Mouse (Mus musculus): ENCODE measurements around the gene Casp4. TPM values are rescaled to one million over a fixed set of nuclear protein-coding genes. Genes with fewer than 3 reads are reported as not detected.

Casp4 gene
- polyA plus RNA-seq, 1 experiment from 2014 or later, result 0.22 TPM

DNA sequence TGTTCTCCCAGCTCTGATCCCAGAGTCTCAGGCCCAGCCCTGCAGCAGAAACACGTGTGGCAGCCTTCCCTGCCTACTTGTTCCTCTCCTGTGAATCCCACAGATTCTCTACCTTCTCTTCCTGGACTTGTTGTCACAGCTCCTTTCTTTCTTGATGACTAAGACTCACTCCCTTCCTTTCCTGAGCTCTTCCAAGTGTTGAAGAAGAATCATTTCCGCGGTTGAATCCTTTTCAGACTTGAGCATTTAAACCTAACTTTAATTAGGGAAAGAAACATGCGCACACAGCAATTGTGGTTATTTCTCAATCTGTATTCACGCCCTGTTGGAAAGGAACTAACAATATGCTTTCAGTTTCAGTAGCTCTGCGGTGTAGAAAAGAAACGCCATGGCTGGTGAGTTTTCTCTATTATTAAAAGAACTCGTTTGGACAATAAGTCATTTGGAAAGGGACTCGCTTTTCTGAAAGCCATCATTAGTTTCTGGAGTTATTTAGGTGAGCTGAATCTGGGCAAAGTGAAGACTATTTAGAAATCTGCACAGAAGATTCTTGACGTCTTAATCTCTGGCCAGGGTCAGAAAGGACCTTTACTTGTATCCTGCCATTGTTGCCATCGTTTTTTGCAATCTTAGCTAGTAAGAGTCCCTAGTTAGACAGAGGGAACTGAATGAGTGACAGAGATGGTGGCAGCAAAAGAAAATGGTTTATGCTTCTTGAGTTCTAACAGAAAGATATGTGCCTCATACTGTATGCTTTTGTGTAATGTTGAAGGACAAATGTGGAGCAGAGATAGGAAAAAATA is 10.1 kb upstream of the Casp4 start, which contains the start of gene Casp1:
Gene Casp1 (plus strand): TSS at position 189 of the 803 bp plus-strand sequence.
- no peaks in the 10 kb centered on the region for H3K4me1 ChIP-seq (ENCODE audit: control insufficient read depth, insufficient read depth, low read length)
- no peak for DNase-seq (ENCODE audit: low spot score)
- H3K9ac ChIP-seq (replicated peaks; ENCODE audit: low read length), result no peak within 1 kb of the TSS
- no peak for ATAC-seq (replicated peaks; ENCODE audit: insufficient number of reproducible peaks, low FRiP score, low TSS enrichment, low read depth)
- no peaks in the 10 kb centered on the region for H3K27me3 ChIP-seq (ENCODE audit: control insufficient read depth, insufficient read depth, low read length)
- H3K9me3 ChIP-seq (replicated peaks; ENCODE audit: control insufficient read depth, low read length), result no peaks in the 10 kb centered on the region
- H3K4me3 ChIP-seq (ENCODE audit: low read depth, low read length), result no peak within 1 kb of the TSS
- 77% methylated on average over 11 of the region's 11 CpGs for WGBS
- no peaks in the 10 kb centered on the region for H3K36me3 ChIP-seq (replicated peaks; ENCODE audit: control insufficient read depth, insufficient read depth, low read depth, low read length)
- H3K27ac ChIP-seq (replicated peaks; ENCODE audit: low read depth, low read length), result no peak within 1 kb of the TSS
- H3K4me2 ChIP-seq (ENCODE audit: low read depth, low read length), result no peak within 1 kb of the TSS

DNA sequence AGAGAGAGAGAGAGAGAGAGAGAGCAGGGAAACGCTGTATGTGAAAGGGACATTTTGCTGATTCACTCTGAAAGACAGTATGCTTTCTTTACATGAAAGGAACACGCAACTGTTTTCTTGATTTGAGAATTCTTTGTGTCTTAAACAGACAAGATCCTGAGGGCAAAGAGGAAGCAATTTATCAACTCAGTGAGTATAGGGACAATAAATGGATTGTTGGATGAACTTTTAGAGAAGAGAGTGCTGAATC is 9.6 kb upstream of the Casp4 start:
- no peaks in the 10 kb centered on the region for H3K36me3 ChIP-seq (replicated peaks; ENCODE audit: control insufficient read depth, insufficient read depth, low read depth, low read length)
- H3K4me3 ChIP-seq (ENCODE audit: low read depth, low read length), result no peak overlapping the region
- no peak overlapping the region for H3K9ac ChIP-seq (replicated peaks; ENCODE audit: low read length)
- H3K9me3 ChIP-seq (replicated peaks; ENCODE audit: control insufficient read depth, low read length), result no peaks in the 10 kb centered on the region
- ATAC-seq (replicated peaks; ENCODE audit: insufficient number of reproducible peaks, low FRiP score, low TSS enrichment, low read depth), result no peak
- H3K27me3 ChIP-seq (ENCODE audit: control insufficient read depth, insufficient read depth, low read length), result no peaks in the 10 kb centered on the region
- no peak for DNase-seq (ENCODE audit: low spot score)
- WGBS, result 78% methylated on average over 2 of the region's 2 CpGs
- no peaks in the 10 kb centered on the region for H3K4me1 ChIP-seq (ENCODE audit: control insufficient read depth, insufficient read depth, low read length)
- no peak overlapping the region for H3K27ac ChIP-seq (replicated peaks; ENCODE audit: low read depth, low read length)
- H3K4me2 ChIP-seq (ENCODE audit: low read depth, low read length), result no peak overlapping the region

DNA sequence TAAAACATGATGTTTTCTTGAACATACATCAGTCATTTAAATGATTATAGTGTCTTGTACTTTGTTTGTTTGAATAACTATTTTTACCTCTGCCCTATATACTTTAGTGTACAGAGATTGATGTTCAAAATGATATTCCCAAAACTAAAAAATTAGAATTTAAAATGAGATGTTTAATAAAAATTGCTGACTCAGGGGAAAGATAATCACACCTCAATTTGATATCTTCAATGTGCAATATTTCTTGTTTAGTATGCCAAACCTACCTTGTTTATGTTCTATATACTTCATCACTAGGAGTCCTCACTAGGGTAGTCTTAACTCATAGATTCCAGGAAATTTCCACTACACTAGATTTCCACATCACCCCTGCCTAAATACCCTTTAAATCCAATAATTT is 1.5 kb downstream of the Casp4 start:
- H3K27ac ChIP-seq (replicated peaks; ENCODE audit: low read depth, low read length), result no peak overlapping the region
- no peak overlapping the region for H3K4me3 ChIP-seq (ENCODE audit: low read depth, low read length)
- no peaks in the 10 kb centered on the region for H3K36me3 ChIP-seq (replicated peaks; ENCODE audit: control insufficient read depth, insufficient read depth, low read depth, low read length)
- no peak for ATAC-seq (replicated peaks; ENCODE audit: insufficient number of reproducible peaks, low FRiP score, low TSS enrichment, low read depth)
- no peak overlapping the region for H3K9ac ChIP-seq (replicated peaks; ENCODE audit: low read length)
- DNase-seq (ENCODE audit: low spot score), result no peak
- no peaks in the 10 kb centered on the region for H3K9me3 ChIP-seq (replicated peaks; ENCODE audit: control insufficient read depth, low read length)
- H3K4me1 ChIP-seq (ENCODE audit: control insufficient read depth, insufficient read depth, low read length), result no peaks in the 10 kb centered on the region
- no peak overlapping the region for H3K4me2 ChIP-seq (ENCODE audit: low read depth, low read length)
- H3K27me3 ChIP-seq (ENCODE audit: control insufficient read depth, insufficient read depth, low read length), result no peaks in the 10 kb centered on the region

DNA sequence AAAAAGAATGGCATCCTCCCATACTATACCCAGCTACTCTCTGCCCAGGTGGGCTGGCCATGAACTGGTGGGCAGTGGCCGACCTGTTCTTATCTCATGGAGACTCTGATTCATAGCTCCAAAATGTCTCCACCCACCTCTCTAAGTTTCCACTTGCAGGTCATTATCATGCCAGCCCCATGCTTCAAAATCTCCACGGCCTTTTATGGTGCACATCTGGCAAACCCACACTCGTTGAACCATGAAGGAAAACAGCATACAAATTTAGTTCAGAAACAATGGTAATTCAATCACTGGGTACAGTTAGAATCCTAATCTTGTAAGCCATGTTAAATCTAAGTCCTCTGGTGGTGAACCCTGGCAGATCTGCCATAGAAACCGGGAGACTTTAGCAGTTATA is 2.8 kb downstream of the Casp4 start:
- no peak for ATAC-seq (replicated peaks; ENCODE audit: insufficient number of reproducible peaks, low FRiP score, low TSS enrichment, low read depth)
- 66% methylated on average over 4 of the region's 4 CpGs for WGBS

DNA sequence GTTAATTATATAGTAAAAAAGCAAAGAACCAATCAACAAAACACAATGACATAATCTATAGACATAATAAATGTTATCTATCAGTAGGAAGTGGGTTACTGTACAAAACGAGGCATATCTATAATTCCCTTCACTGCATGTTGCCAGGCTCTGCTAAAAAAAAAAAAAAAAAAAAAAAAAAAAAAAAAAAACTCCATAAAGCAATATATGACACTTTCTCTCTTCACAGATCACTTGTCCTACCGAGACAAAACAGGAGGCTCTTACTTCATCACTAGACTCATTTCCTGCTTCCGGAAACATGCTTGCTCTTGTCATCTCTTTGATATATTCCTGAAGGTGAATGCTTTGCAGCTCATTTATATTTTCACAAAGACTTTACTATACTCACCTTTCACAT is 19.6 kb downstream of the Casp4 start:
- Histone ChIP-seq H3K4me3 (ENCODE audit: low read depth, low read length) (no peak overlapping the region), H3K27me3 (ENCODE audit: control insufficient read depth, insufficient read depth, low read length) (no peaks in the 10 kb centered on the region), H3K9ac (replicated peaks; ENCODE audit: low read length) (no peak overlapping the region), H3K36me3 (replicated peaks; ENCODE audit: control insufficient read depth, insufficient read depth, low read depth, low read length) (no peaks in the 10 kb centered on the region), H3K4me1 (ENCODE audit: control insufficient read depth, insufficient read depth, low read length) (no peaks in the 10 kb centered on the region), H3K9me3 (replicated peaks; ENCODE audit: control insufficient read depth, low read length) (no peaks in the 10 kb centered on the region), H3K27ac (replicated peaks; ENCODE audit: low read depth, low read length) (no peak overlapping the region), H3K4me2 (ENCODE audit: low read depth, low read length) (no peak overlapping the region)
- DNase-seq (ENCODE audit: low spot score), result no peak
- WGBS, result 74% methylated on average over 3 of the region's 3 CpGs
- no peak for ATAC-seq (replicated peaks; ENCODE audit: insufficient number of reproducible peaks, low FRiP score, low TSS enrichment, low read depth)

More for the DNA sequence above, 2.8 kb downstream of the Casp4 start:
- Histone ChIP-seq H3K9me3 (replicated peaks; ENCODE audit: control insufficient read depth, low read length) (no peaks in the 10 kb centered on the region), H3K36me3 (replicated peaks; ENCODE audit: control insufficient read depth, insufficient read depth, low read depth, low read length) (no peaks in the 10 kb centered on the region), H3K9ac (replicated peaks; ENCODE audit: low read length) (no peak overlapping the region), H3K4me3 (ENCODE audit: low read depth, low read length) (no peak overlapping the region), H3K4me2 (ENCODE audit: low read depth, low read length) (no peak overlapping the region), H3K27me3 (ENCODE audit: control insufficient read depth, insufficient read depth, low read length) (no peaks in the 10 kb centered on the region), H3K4me1 (ENCODE audit: control insufficient read depth, insufficient read depth, low read length) (no peaks in the 10 kb centered on the region), H3K27ac (replicated peaks; ENCODE audit: low read depth, low read length) (no peak overlapping the region)
- DNase-seq (ENCODE audit: low spot score), result no peak

DNA sequence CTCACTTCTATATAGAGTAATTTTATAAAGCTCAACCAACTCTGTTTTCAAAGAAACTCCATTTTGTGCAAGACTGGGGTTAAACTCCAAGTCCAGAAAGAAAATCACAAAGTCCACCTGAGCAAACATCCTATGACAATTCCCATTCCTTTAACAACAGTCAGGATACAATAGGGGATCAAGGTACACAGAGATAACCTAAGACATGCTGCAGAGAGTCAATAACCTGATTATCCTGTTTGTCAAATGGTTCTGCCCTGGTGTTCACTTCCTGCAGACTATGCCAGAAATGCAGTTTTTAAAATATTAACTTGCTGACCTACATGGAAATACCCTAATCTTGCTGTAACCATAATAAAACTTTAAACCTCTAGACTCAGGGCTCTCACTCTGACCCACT is 23.8 kb downstream of the Casp4 start:
- H3K27me3 ChIP-seq (ENCODE audit: control insufficient read depth, insufficient read depth, low read length), result no peaks in the 10 kb centered on the region
- H3K27ac ChIP-seq (replicated peaks; ENCODE audit: low read depth, low read length), result no peak overlapping the region
- ATAC-seq (replicated peaks; ENCODE audit: insufficient number of reproducible peaks, low FRiP score, low TSS enrichment, low read depth), result no peak
- no peak overlapping the region for H3K4me2 ChIP-seq (ENCODE audit: low read depth, low read length)
- no peaks in the 10 kb centered on the region for H3K9me3 ChIP-seq (replicated peaks; ENCODE audit: control insufficient read depth, low read length)
- DNase-seq (ENCODE audit: low spot score), result no peak
- H3K9ac ChIP-seq (replicated peaks; ENCODE audit: low read length), result no peak overlapping the region
- H3K36me3 ChIP-seq (replicated peaks; ENCODE audit: control insufficient read depth, insufficient read depth, low read depth, low read length), result no peaks in the 10 kb centered on the region
- no peak overlapping the region for H3K4me3 ChIP-seq (ENCODE audit: low read depth, low read length)
- no peaks in the 10 kb centered on the region for H3K4me1 ChIP-seq (ENCODE audit: control insufficient read depth, insufficient read depth, low read length)

DNA sequence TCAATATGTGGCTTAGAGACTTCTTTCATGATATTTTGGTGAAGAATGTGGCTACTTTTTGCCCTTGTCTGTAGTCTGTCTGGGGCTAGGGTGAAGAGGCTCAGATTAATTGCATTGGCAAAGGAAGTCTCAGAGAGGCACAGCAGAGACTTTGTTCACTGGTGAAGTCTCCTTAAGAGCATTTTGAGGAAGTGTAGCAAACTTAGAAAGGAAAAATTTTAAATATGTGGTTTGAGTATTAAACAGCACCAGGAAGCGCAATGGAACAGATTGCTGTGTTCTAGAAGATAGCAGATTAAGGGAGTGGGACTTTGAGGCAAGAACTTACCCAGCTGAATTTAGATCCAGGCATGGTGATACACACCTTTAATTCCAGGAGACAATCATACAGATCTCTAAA is 24.8 kb downstream of the Casp4 start:
- no peaks in the 10 kb centered on the region for H3K9me3 ChIP-seq (replicated peaks; ENCODE audit: control insufficient read depth, low read length)
- no peaks in the 10 kb centered on the region for H3K36me3 ChIP-seq (replicated peaks; ENCODE audit: control insufficient read depth, insufficient read depth, low read depth, low read length)
- H3K27ac ChIP-seq (replicated peaks; ENCODE audit: low read depth, low read length), result no peak overlapping the region
- ATAC-seq (replicated peaks; ENCODE audit: insufficient number of reproducible peaks, low FRiP score, low TSS enrichment, low read depth) (no peak), DNase-seq (ENCODE audit: low spot score) (no peak)
- no peaks in the 10 kb centered on the region for H3K27me3 ChIP-seq (ENCODE audit: control insufficient read depth, insufficient read depth, low read length)
- H3K9ac ChIP-seq (replicated peaks; ENCODE audit: low read length), result no peak overlapping the region
- no peak overlapping the region for H3K4me3 ChIP-seq (ENCODE audit: low read depth, low read length)
- H3K4me2 ChIP-seq (ENCODE audit: low read depth, low read length), result no peak overlapping the region
- 83% methylated on average over 1 of the region's 1 CpGs for WGBS
- H3K4me1 ChIP-seq (ENCODE audit: control insufficient read depth, insufficient read depth, low read length), result no peaks in the 10 kb centered on the region

DNA sequence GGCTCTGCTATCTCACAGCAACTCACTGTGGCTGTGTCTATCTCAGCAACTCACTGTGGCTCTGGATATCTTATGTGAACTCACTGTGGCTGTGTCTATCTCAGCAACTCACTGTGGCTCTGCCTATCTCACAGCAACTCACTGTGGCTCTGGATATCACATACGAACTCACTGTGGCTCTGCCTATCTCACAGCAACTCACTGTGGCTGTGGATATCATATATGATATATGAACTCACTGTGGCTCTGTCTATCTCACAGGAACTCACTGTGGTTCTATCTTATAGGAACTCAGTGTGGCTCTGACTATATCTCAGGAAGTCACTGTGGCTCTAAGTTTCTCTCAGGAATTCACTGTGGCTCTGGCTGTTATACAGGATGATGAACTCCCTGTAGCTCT is 34.5 kb downstream of the Casp4 start:
- WGBS, result 79% methylated on average over 1 of the region's 1 CpGs
- Histone ChIP-seq H3K4me2 (ENCODE audit: low read depth, low read length) (no peak overlapping the region), H3K27me3 (ENCODE audit: control insufficient read depth, insufficient read depth, low read length) (no peaks in the 10 kb centered on the region), H3K9me3 (replicated peaks; ENCODE audit: control insufficient read depth, low read length) (no peaks in the 10 kb centered on the region), H3K4me1 (ENCODE audit: control insufficient read depth, insufficient read depth, low read length) (no peaks in the 10 kb centered on the region), H3K27ac (replicated peaks; ENCODE audit: low read depth, low read length) (no peak overlapping the region), H3K9ac (replicated peaks; ENCODE audit: low read length) (no peak overlapping the region), H3K36me3 (replicated peaks; ENCODE audit: control insufficient read depth, insufficient read depth, low read depth, low read length) (no peaks in the 10 kb centered on the region), H3K4me3 (ENCODE audit: low read depth, low read length) (no peak overlapping the region)
- DNase-seq (ENCODE audit: low spot score), result no peak
- ATAC-seq (replicated peaks; ENCODE audit: insufficient number of reproducible peaks, low FRiP score, low TSS enrichment, low read depth), result no peak

All from embryonic facial prominence, embryonic 11.5 days (tissue).